Mouse (Mus musculus) spleen, postnatal 36 days (tissue): Measurements from ENCODE around the gene Kbtbd2.

Source experiments
- DNase-seq, 2 experiments: peaks; one replicate each; pipeline ENCODE4 v3.0.0; 2022; ENCODE audit warnings: low spot score in 2 of 2, mixed read lengths in 1 of 2

Kbtbd2 gene

GRCm38 (mm10) chr6:56797311-56798151, at the start of gene Kbtbd2:
Gene Kbtbd2 (minus strand): TSS chr6:56797813.
- DNase-seq = peak; percentile 94 to 95

- DNase-seq = peak; percentile 13 to 30
Measured at GRCm38 (mm10) chr6:56844365-56844764, 46.8 kb upstream of the Kbtbd2 start.

GRCm38 (mm10) chr6:56843229-56843628, 45.6 kb upstream of the Kbtbd2 start:
- DNase-seq = no peak

GRCm38 (mm10) chr6:56837621-56838020, 40.0 kb upstream of the Kbtbd2 start:
- DNase-seq = no peak

GRCm38 (mm10) chr6:56837166-56837565, 39.6 kb upstream of the Kbtbd2 start:
- DNase-seq = no peak

GRCm38 (mm10) chr6:56835532-56835931, 37.9 kb upstream of the Kbtbd2 start:
- DNase-seq = no peak

- DNase-seq = no peak
Measured at GRCm38 (mm10) chr6:56834769-56835168, 37.2 kb upstream of the Kbtbd2 start.

GRCm38 (mm10) chr6:56832830-56833229, 35.2 kb upstream of the Kbtbd2 start:
- DNase-seq = no peak

- DNase-seq = no peak
Measured at GRCm38 (mm10) chr6:56832407-56832796, 34.8 kb upstream of the Kbtbd2 start.

GRCm38 (mm10) chr6:56831697-56832406, 34.2 kb upstream of the Kbtbd2 start, which contains the start of gene Fkbp9:
Gene Fkbp9 (plus strand): TSS chr6:56832059.
- peak; percentile 15 to 25 for DNase-seq

- DNase-seq = no peak
Measured at GRCm38 (mm10) chr6:56825657-56826056, 28.0 kb upstream of the Kbtbd2 start.

GRCm38 (mm10) chr6:56819124-56819487, 21.5 kb upstream of the Kbtbd2 start:
- no peak for DNase-seq

GRCm38 (mm10) chr6:56818436-56819123, 21.0 kb upstream of the Kbtbd2 start:
- no peak for DNase-seq

GRCm38 (mm10) chr6:56813332-56813731, 15.7 kb upstream of the Kbtbd2 start:
- DNase-seq = no peak

- peak; percentile 22 to 48 for DNase-seq
Measured at GRCm38 (mm10) chr6:56808656-56809055, 11.0 kb upstream of the Kbtbd2 start.

GRCm38 (mm10) chr6:56806195-56806594, 8.6 kb upstream of the Kbtbd2 start:
- no peak for DNase-seq

- no peak for DNase-seq
Measured at GRCm38 (mm10) chr6:56805026-56805425, 7.4 kb upstream of the Kbtbd2 start.

- DNase-seq = no peak
Measured at GRCm38 (mm10) chr6:56798152-56798465, 496 bp upstream of the Kbtbd2 start.

- DNase-seq = peak; percentile 33 to 50
Measured at GRCm38 (mm10) chr6:56796668-56797141, 908 bp downstream of the Kbtbd2 start.

- no peak for DNase-seq
Measured at GRCm38 (mm10) chr6:56796232-56796631, 1.4 kb downstream of the Kbtbd2 start.

GRCm38 (mm10) chr6:56794834-56795233, 2.8 kb downstream of the Kbtbd2 start:
- no peak for DNase-seq

GRCm38 (mm10) chr6:56789336-56789735, 8.3 kb downstream of the Kbtbd2 start:
- no peak for DNase-seq
